Mouse (Mus musculus) ovary, adult 18-20 months (tissue): ENCODE measurements around the gene Gm10570.

Source experiments
- DNase-seq: peaks from one replicate; pipeline ENCODE4 v3.0.0; 2022; ENCODE audit warnings: low spot score, mixed read lengths

Gm10570 gene

GRCm38 (mm10) chr4:130270089-130270488, 38.4 kb downstream of the Gm10570 start:
- no peak for DNase-seq

GRCm38 (mm10) chr4:130268736-130269135, 39.7 kb downstream of the Gm10570 start:
- no peak for DNase-seq

- peak; percentile 10 for DNase-seq
Observed at GRCm38 (mm10) chr4:130267069-130267468, 41.4 kb downstream of the Gm10570 start.

- no peak for DNase-seq
Observed at GRCm38 (mm10) chr4:130266601-130267000, 41.9 kb downstream of the Gm10570 start.

- DNase-seq: no peak
Observed at GRCm38 (mm10) chr4:130264698-130265349, 43.6 kb downstream of the Gm10570 start.

GRCm38 (mm10) chr4:130264131-130264530, 44.3 kb downstream of the Gm10570 start:
- DNase-seq: no peak

GRCm38 (mm10) chr4:130260406-130260805, 48.1 kb downstream of the Gm10570 start:
- DNase-seq: no peak
